Mouse (Mus musculus) megakaryocyte, embryonic 14.5 days (primary cell): ENCODE data around the gene Rnf103.

Source experiments
- FLI1 ChIP-seq: IDR thresholded peaks from 2 replicates; pipeline ENCODE4 v1.6.1; 2012; ENCODE audit warnings: low read length, inconsistent platforms, mixed read lengths
- GATA1 ChIP-seq: IDR thresholded peaks from 3 replicates; pipeline ENCODE4 v1.6.1; 2012; ENCODE audit warnings: mixed read lengths, low read length, inconsistent platforms, borderline replicate concordance

GRCm38 (mm10) chr6:71486226-71486625 lies 7.5 kb upstream of the Rnf103 start:
- TF ChIP-seq GATA1 (no peak), FLI1 (no peak)
